Mouse (Mus musculus): ENCODE measurements around the gene Dspp.

Dspp gene

GRCm38 (mm10) chr5:104183743-104184142 lies 13.2 kb downstream of the Dspp start:
- in situ Hi-C loops (cut with MboI; ENCODE audit: low pct_unique_long_range_greater_than_20kb in 1 of 2, low sequenced_read_pairs in 2 of 2, unreplicated experiment in 1 of 2) = no loop called here

GRCm38 (mm10) chr5:104187281-104187680 lies 16.8 kb downstream of the Dspp start:
- in situ Hi-C loops (cut with MboI; ENCODE audit: low pct_unique_long_range_greater_than_20kb in 1 of 2, low sequenced_read_pairs in 2 of 2, unreplicated experiment in 1 of 2) = no loop called here

GRCm38 (mm10) chr5:104195086-104195485 lies 24.6 kb downstream of the Dspp start:
- in situ Hi-C loops (cut with MboI; ENCODE audit: low pct_unique_long_range_greater_than_20kb in 1 of 2, low sequenced_read_pairs in 2 of 2, unreplicated experiment in 1 of 2) = no loop called here

DNA sequence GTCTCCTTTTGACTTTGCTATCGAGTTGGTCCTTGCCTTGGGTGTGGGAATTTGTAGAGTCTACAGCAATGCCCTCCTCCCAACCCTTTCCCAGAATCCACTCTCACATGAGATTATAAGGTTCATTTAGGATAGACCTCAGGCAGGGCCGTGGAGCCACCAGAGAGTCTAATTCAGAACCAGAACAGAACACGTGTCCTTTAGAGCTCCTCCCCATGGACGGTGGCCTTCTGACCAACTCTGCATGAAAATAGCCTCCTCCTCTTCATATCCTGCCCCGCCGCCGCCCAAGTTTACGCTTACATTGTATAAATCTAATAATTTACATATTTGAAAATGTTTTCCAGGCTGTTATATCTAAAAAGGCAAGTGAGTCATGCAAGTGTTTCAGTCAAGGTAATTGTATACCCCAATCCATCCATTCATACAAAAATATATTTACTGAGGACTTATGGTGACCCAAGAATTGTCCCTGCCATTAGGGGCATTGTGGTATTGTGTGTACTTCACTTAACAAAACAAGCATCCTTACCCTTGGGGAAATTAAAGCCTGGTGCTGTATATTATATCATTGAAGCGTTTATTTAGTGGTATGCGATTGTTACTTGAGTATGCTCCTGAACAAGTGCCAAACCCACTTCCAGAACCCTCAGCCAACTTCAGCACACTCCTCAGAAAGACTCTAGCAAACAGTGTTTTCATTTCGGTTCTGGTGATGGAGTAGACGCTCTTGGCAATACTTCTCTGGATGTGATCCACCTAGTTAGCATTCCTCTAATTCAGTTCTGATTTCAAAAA lies 30.8 kb downstream of the Dspp start:
- in situ Hi-C loops (cut with MboI; ENCODE audit: low pct_unique_long_range_greater_than_20kb in 1 of 2, low sequenced_read_pairs in 2 of 2, unreplicated experiment in 1 of 2) = no loop called here

DNA sequence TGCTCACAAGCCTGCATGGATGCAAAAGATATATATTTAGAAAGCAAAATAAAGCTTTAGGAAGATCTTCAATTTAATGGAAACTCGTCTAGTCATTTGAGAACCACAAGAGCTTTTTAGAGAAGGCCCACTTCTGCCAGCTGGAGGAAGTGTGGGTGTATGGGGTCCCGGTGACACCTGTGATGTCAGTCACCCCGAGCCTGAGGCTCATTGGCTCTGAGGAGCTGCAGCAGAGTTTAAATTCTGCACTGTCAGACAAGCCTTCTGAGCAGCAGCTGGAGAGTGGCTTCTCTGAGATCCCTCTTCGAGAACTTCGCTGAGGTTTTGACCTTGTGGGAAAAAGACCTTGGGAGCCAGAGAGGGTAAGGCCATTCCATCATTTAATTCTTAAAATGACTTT lies 31.8 kb downstream of the Dspp start, which contains the start of gene Dmp1:
Dmp1 (plus strand) TSS at position 263 of the 400 bp plus-strand sequence.
- in situ Hi-C loops (cut with MboI; ENCODE audit: low pct_unique_long_range_greater_than_20kb in 1 of 2, low sequenced_read_pairs in 2 of 2, unreplicated experiment in 1 of 2) = no loop called here

DNA sequence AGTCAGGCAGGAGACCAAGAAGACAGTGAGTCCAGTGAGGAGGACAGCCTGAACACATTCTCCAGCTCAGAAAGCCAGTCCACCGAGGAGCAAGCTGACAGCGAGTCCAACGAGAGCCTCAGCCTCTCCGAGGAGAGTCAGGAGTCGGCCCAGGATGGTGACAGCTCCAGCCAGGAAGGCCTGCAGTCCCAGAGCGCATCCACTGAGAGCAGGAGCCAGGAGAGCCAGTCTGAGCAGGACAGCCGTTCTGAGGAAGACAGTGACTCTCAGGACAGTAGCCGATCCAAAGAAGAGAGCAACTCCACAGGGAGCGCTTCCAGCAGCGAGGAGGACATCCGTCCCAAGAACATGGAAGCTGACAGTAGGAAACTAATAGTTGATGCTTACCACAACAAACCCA lies 42.0 kb downstream of the Dspp start:
- in situ Hi-C loops (cut with MboI; ENCODE audit: low pct_unique_long_range_greater_than_20kb in 1 of 2, low sequenced_read_pairs in 2 of 2, unreplicated experiment in 1 of 2) = no loop called here

DNA sequence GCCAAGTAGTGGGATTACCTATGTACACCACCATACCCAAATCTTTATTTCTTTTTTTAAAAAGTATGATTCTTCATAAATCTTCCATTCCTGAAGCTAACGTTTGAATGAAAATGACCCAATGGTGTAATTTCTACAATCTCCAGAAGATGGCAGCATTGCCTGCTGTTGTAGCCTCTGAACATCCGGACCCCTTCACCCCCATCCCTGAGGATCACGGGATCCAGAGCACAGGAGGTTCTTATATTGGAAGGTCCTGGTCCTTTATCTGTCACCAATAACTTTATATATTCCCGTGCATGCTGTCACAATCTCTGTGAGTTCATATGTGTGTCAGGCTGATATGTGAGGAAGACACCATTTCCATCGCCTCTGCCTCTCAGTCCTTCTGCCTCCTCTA lies 48.4 kb downstream of the Dspp start:
- in situ Hi-C loops (cut with MboI; ENCODE audit: low pct_unique_long_range_greater_than_20kb in 1 of 2, low sequenced_read_pairs in 2 of 2, unreplicated experiment in 1 of 2) = no loop called here

DNA sequence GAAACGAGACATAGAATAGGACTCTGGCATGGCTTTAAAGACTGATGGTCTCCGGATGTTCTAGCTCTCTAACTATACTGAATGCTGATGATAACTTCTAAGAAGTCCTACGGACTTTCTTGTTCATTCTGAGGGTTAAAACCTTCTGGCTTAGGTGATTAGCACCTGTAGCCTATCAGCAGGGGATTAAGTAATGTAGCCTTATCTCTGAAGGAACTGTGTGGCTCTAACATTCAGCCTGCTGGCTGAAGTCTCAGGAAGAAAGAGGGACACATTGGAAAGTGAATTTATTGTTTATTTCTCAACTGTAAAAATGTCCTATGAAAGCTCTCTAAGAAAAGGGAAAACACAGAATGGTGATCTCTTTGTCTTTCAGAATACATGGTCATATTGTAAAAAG lies 53.8 kb downstream of the Dspp start:
- in situ Hi-C loops (cut with MboI; ENCODE audit: low pct_unique_long_range_greater_than_20kb in 1 of 2, low sequenced_read_pairs in 2 of 2, unreplicated experiment in 1 of 2) = loop anchor here (10.0 kb wide), 1 partner anchor 111 kb away; no protein-coding TSS in a partner anchor

DNA sequence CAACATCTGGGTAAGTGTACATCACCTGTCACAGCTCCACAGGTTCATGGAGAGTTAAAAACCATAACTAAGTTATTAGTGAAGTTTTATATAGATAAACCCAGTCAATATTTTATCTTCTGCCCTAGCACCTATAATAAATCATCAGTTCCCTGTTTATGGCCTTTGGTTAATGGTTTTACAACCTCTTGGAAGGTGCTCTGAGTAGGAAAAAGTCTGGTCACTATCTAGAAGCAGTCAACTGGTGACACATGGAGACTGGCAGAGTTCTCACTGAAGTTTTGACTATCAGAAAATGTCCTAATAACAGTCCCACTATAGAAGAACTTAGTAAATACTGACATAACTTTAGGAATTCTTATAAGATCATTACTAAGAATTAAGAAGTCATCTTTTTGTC lies 54.2 kb downstream of the Dspp start:
- in situ Hi-C loops (cut with MboI; ENCODE audit: low pct_unique_long_range_greater_than_20kb in 1 of 2, low sequenced_read_pairs in 2 of 2, unreplicated experiment in 1 of 2) = loop anchor here (10.0 kb wide), 1 partner anchor 110 kb away; no protein-coding TSS in a partner anchor

DNA sequence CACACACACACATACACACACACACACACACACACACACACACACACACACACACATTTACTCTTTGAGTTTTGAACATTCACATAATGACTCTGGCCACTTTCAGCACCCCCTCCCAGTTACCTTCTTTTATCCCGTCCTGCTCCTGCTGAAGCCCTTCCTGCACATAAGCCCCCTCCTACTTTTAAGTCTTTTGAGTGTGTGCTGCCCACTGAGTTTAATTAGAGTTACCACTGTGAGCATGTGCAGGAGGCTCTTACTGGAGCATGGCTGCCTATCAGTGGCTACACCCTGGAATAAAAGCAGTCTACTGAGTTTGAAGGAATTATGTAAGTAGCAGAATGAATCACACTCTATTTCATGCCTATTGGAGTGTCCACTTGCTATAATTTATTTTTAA lies 58.0 kb downstream of the Dspp start:
- in situ Hi-C loops (cut with MboI; ENCODE audit: low pct_unique_long_range_greater_than_20kb in 1 of 2, low sequenced_read_pairs in 2 of 2, unreplicated experiment in 1 of 2) = loop anchor here (10.0 kb wide), 1 partner anchor 106 kb away; no protein-coding TSS in a partner anchor

Measured in mouse embryonic stem cell (cell line).